Mouse (Mus musculus) midbrain, embryonic 10.5 days (tissue): ENCODE measurements around the gene Pygo2. TPM values are rescaled to one million over a fixed set of nuclear protein-coding genes. Genes with fewer than 3 reads are reported as not detected.

Experiments used
- DNase-seq: peaks from one replicate; pipeline ENCODE4 v3.0.0-alpha.2; 2017; ENCODE audit warnings: low spot score
- H3K27ac ChIP-seq: fragments of 300-500 bp; sonication (generic); replicated peaks from 2 replicates; pipeline ENCODE4 v1.5.1; 2016; ENCODE audit warnings: mild to moderate bottlenecking
- H3K27me3 ChIP-seq: fragments of 300-500 bp; sonication (generic); 2 replicates; pipeline ENCODE4 v1.6.1; 2016; ENCODE audit warnings: low read depth, mild to moderate bottlenecking; ENCODE audit not compliant: poor library complexity, severe bottlenecking
- H3K36me3 ChIP-seq: fragments of 300-500 bp; sonication (generic); 2 replicates; pipeline ENCODE4 v1.6.1; 2016; ENCODE audit warnings: mild to moderate bottlenecking, moderate library complexity
- H3K4me1 ChIP-seq: fragments of 300-500 bp; sonication (generic); 2 replicates; pipeline ENCODE4 v1.6.1; 2016
- H3K4me3 ChIP-seq: fragments of 300-500 bp; sonication (generic); 2 replicates; pipeline ENCODE4 v1.5.1; 2016; ENCODE audit warnings: mild to moderate bottlenecking, moderate library complexity
- H3K9me3 ChIP-seq: fragments of 300-500 bp; sonication (generic); replicated peaks from 2 replicates; pipeline ENCODE4 v1.6.1; 2016; ENCODE audit warnings: mild to moderate bottlenecking
- WGBS: fragments of 180-500 bp; shearing (Covaris S2); methylation state at CpG from one replicate; pipeline ENCODE4 v1.1.7; 2016; 5-methylcytosine and 5-hydroxymethylcytosine counted together
- polyA plus RNA-seq: library from polyadenylated mRNA; unstranded; fragments of >200 nt; fragmentation: Nextera tagmentation; extraction: Ambion mirVana; gene quantifications from 2 replicates; pipeline ENCODE4 v1.2.1, GENCODE M21; 2016

Pygo2 gene
- 41.9 and 43.3 TPM in 2 replicates for polyA plus RNA-seq

DNA sequence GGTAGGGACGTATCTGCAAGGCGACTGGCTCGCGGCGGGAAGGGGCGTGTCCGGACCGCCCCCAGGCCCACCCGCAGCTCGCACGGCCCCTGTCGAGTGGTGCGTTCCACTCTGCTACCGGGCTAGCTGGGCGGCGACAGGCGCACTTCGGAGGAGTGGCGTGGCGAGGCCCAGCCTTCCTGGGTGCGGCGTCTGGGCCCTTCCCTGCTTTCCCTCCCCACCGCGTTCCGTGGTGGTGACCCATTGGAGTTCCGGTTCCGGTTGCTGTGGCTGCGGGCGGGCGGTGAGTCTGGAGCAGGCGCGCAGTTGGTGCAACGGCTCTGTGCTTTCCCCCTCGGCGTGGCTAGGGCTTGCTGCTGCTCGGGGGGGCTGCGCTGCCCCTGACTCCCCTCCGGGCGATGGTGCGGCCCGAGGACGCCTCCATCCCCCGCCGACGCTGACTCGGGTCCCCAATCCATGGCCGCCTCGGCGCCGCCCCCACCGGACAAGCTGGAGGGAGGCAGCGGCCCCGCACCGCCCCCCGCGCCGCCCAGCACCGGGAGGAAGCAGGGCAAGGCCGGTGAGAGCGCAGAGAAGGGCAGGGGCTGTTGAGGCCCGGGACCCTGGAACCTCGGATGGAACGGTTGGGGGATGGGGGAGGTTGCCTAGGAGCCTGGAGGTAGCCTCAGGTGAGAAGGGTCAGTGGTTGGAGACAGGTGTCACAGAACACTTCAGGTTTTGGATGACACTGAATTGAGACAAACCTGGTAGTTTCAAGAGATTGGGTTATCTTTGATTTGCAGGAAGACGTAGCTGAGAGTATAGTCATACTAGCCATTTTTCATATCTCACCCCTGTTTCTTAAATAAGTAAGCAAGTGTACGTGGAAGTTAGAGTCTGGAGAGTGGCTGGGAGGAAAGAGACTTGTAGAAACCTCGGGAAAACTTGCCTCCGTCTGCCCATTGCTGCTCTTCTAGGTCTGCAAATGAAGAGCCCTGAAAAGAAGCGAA lies at the start of gene Pygo2:
Gene Pygo2, plus strand, starts transcription at position 44 of the 989 bp plus-strand sequence.
- Histone ChIP-seq H3K4me3 (peak within 1 kb of the TSS; percentile 95), H3K4me1 (peaks cover 28% of the 10 kb centered on the region), H3K9me3 (no peaks in the 10 kb centered on the region), H3K36me3 (peaks cover 64% of the 10 kb centered on the region), H3K27me3 (no peaks in the 10 kb centered on the region), H3K27ac (peak within 1 kb of the TSS; percentile 94)
- 3% methylated on average over 67 of the region's 68 CpGs for WGBS
- peak; percentile 95 for DNase-seq

DNA sequence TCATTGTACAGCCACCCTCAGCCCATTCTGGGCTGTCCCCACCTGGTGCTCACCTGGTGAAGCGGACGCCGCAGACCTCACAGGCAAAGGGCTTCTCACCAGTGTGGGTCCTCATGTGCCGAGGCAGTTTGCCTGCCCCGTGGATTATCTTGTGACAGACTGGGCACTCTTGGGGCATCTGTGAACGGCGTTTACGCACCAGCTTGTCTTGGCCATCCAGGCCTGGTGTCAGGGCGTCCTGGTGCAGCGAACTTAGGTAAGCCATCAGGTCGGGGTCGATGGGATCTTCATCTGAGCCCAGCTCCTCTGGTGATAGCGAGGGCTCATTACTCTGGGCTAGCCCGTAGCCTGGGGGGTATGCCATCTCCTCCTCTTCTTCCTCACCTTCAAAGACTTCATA lies 49.7 kb upstream of the Pygo2 start:
- DNase-seq = no peak
- WGBS = 95% methylated on average over 14 of the region's 14 CpGs
- Histone ChIP-seq H3K4me3 (no peak overlapping the region), H3K4me1 (peaks cover 39% of the 10 kb centered on the region), H3K9me3 (no peaks in the 10 kb centered on the region), H3K36me3 (no peaks in the 10 kb centered on the region), H3K27me3 (peaks cover 5% of the 10 kb centered on the region), H3K27ac (0 out of 2 replicates have a peak overlapping the region, but pooled peaks have one; percentile 0)

DNA sequence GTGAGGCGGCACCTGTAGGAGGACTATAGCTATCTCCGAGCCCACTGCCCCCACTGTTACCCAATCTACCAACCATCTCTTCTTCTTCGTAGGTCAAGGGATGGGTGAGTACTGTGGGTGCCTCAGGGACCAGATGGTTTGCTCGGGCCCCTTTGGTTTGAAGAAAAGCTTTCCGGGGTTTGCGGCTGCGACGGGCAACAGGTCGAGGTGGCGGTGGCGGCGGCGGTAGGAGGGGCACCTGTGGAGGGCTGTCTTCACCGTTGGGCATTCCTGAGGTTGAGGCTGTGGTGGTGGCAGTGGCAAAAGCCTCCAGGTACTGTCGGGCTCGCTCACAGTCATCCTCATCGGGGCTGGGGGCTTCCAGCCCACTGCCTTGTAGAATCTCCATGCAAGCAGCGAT lies 49.3 kb upstream of the Pygo2 start:
- Histone ChIP-seq H3K27ac (no peak overlapping the region), H3K36me3 (no peaks in the 10 kb centered on the region), H3K27me3 (peaks cover 9% of the 10 kb centered on the region), H3K9me3 (no peaks in the 10 kb centered on the region), H3K4me1 (peaks cover 43% of the 10 kb centered on the region), H3K4me3 (no peak overlapping the region)
- no peak for DNase-seq
- 94% methylated on average over 18 of the region's 18 CpGs for WGBS

DNA sequence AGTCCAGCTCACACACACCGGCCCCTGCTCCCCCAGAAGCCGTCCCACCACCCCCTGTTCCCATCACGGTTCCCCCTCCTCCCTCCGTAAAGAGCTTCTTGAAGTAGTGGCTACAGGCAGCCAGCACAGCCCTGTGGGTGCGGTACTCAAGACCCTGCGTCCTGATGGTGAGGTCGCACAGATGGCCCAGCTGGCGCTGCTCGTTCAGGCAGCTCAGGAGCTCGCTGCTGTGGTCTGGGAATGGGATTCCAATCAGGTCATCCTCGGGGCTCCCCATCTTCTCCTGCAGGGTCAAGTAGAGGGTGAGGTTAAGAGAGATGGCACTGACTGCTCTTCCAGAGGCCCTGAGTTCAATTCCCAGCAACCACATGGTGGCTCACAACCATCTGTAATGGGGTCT lies 48.8 kb upstream of the Pygo2 start:
- WGBS = 87% methylated on average over 11 of the region's 11 CpGs
- no peak for DNase-seq
- peaks cover 44% of the 10 kb centered on the region for H3K4me1 ChIP-seq
- no peak overlapping the region for H3K4me3 ChIP-seq
- H3K27ac ChIP-seq = no peak overlapping the region
- peaks cover 14% of the 10 kb centered on the region for H3K27me3 ChIP-seq
- H3K9me3 ChIP-seq = no peaks in the 10 kb centered on the region
- H3K36me3 ChIP-seq = no peaks in the 10 kb centered on the region

DNA sequence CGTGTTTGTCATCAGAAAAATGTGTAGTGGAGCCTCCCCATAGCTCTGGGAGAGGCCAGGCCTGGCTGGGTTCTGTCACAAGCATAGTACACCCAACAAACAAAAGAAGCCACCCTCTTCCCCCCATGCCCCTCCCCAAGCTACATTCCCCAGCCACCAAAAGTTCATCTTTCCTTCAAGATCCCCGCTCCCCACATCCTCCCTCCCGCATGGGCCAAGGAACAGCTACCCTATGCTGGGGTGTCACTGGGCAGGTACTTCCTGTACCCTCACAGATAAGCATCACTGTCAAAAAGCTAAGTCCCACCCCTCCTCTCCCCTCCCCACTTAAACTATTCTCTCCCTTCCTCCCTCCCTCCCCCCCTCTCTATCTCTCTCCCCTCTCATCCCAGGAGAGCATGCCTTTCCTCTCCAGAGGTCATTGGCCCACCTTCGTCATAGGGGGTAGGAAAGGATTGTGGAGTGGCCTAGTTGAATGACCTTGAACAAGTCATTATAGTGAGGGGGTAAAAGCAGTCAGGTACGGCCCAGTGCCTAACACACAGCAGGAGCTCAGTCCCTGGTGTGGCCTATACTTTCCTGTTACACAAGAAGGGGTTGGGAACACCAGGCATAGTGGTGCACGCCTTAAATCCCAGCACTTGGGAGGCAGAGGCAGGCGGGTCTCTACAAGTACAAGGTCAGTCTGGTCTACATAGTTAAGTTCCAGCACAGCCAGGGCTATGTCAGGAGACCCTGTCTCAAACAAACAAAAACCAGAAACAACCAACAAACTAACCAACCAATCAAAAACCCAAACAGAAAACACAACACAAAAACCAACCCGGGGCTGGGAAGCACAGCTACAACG lies 47.8 kb upstream of the Pygo2 start:
- peaks cover 23% of the 10 kb centered on the region for H3K27me3 ChIP-seq
- no peaks in the 10 kb centered on the region for H3K36me3 ChIP-seq
- DNase-seq = no peak
- WGBS = 91% methylated on average over 9 of the region's 9 CpGs
- no peak overlapping the region for H3K4me3 ChIP-seq
- no peak overlapping the region for H3K27ac ChIP-seq
- H3K4me1 ChIP-seq = peaks cover 52% of the 10 kb centered on the region
- no peaks in the 10 kb centered on the region for H3K9me3 ChIP-seq

DNA sequence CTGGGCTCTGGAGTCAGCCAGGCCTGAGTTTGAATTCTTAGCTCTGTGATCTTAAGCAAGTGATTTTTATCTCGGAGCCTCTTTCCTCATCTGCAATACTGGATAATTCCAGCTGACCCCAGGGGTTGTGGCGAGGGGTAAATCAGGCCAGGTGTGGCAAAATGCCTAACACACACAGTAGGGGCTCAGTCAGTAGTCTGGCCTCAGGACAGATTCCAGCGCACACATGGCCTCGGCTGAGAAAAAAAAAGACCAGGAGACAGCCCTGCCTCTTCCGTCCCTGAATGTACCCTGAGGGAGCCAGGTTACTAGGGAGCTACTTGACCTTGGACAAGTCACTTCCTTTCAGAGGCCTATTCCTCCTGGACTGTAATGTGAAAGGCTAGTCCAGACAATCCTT lies 47.1 kb upstream of the Pygo2 start:
- WGBS = 83% methylated on average over 5 of the region's 5 CpGs

DNA sequence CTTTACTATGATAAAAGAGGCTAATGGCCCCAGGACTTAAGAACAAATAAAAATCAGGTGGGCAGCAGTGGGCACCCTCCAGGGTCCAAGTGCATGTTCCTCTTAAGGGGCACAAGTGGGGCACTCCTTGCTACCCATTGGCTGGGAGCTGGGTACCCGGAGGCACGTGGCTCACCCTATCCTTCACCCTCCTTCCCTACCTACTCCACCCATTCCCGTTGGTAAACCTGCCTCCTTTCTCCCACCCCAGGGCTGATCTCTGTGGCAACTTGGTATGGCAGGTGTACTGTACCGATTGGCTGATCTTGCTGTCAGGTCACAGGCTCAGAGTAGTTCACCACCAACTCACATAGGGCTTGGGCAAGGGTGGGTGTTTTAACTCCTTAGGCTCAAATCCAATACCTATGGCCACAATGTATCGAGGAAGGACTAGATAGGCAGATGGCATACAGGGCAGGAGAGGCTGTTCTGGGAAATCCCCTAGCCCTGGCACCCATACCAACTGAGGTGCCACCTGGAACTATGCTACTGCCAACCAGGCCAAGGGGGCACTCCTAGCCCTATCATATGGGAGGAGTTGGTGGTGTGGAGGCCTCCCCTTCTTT lies 46.3 kb upstream of the Pygo2 start:
- Histone ChIP-seq H3K36me3 (no peaks in the 10 kb centered on the region), H3K9me3 (no peaks in the 10 kb centered on the region), H3K27ac (no peak overlapping the region), H3K4me1 (peaks cover 54% of the 10 kb centered on the region), H3K4me3 (no peak overlapping the region), H3K27me3 (peaks cover 24% of the 10 kb centered on the region)
- 83% methylated on average over 5 of the region's 5 CpGs for WGBS
- DNase-seq = no peak

More for the DNA sequence above, 47.1 kb upstream of the Pygo2 start:
- no peak for DNase-seq
- H3K27ac ChIP-seq = no peak overlapping the region
- H3K4me1 ChIP-seq = peaks cover 55% of the 10 kb centered on the region
- peaks cover 24% of the 10 kb centered on the region for H3K27me3 ChIP-seq
- no peak overlapping the region for H3K4me3 ChIP-seq
- H3K36me3 ChIP-seq = no peaks in the 10 kb centered on the region
- H3K9me3 ChIP-seq = no peaks in the 10 kb centered on the region

DNA sequence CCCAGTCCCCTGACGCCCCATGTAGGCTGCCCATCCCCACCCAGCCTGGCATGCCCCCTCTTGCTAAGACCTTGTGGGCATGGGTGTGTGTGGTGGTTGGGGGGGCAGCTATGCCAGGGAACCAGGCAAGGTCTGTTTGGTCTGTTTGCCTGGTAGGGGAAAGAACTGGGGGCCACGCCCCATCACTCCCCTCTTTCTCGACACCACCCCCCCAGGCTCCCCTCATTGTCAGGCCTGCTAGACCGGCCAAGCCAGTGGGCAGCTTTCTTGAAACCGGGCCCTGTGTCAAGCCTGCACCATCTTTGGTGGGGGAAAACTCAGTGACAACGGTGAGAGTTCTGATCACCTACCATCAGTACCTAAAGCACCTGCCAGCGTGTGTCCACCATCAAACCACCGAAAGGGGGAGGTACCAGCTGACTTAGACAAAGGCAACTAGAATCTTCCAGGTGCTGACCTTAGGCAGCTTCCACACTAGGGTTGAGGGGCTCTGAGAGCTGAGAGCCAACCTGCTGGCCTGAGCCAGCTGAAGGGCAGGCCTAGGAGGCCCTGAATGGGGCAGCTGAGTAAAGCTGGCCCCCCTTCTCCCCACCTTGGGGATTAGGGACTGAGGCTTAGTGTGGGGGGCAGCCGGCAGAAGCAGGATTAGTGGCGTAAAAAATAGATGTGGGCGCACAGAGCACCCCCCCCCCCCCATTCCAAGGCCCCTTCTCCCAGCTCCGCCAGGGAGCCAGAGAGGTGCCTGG lies 45.5 kb upstream of the Pygo2 start:
- peaks cover 47% of the 10 kb centered on the region for H3K4me1 ChIP-seq
- H3K27ac ChIP-seq = peak overlapping the region; percentile 70
- WGBS = 57% methylated on average over 11 of the region's 12 CpGs
- H3K4me3 ChIP-seq = peak overlapping the region; percentile 16; the same call in 1 of the 2 replicates
- no peaks in the 10 kb centered on the region for H3K36me3 ChIP-seq
- no peaks in the 10 kb centered on the region for H3K9me3 ChIP-seq
- no peak for DNase-seq
- peaks cover 27% of the 10 kb centered on the region for H3K27me3 ChIP-seq

DNA sequence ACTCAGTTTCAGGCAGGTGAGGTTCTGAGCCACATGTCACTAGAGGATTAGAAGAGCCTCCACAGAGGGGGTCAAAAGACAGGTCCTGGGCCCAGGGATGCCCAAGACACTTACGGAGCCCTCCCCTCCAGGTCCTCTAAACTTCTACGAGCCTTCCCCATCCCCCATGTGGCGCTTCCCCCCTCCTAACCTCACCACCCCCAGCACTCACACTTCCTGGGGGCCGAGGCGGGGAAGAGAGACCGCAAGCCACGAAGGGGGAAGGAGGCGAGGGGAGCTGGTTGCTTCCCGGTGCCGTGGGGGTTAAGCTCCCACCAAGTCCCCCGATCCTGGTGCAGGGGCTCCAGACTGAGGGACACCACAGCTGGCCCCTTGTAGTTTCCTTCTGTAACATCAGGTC lies 44.6 kb upstream of the Pygo2 start:
- H3K36me3 ChIP-seq = no peaks in the 10 kb centered on the region
- peaks cover 36% of the 10 kb centered on the region for H3K27me3 ChIP-seq
- H3K27ac ChIP-seq = 0 out of 2 replicates have a peak overlapping the region, but pooled peaks have one; percentile 70
- DNase-seq = no peak
- WGBS = 41% methylated on average over 11 of the region's 11 CpGs
- no peaks in the 10 kb centered on the region for H3K9me3 ChIP-seq
- H3K4me3 ChIP-seq = no peak overlapping the region
- peaks cover 48% of the 10 kb centered on the region for H3K4me1 ChIP-seq

DNA sequence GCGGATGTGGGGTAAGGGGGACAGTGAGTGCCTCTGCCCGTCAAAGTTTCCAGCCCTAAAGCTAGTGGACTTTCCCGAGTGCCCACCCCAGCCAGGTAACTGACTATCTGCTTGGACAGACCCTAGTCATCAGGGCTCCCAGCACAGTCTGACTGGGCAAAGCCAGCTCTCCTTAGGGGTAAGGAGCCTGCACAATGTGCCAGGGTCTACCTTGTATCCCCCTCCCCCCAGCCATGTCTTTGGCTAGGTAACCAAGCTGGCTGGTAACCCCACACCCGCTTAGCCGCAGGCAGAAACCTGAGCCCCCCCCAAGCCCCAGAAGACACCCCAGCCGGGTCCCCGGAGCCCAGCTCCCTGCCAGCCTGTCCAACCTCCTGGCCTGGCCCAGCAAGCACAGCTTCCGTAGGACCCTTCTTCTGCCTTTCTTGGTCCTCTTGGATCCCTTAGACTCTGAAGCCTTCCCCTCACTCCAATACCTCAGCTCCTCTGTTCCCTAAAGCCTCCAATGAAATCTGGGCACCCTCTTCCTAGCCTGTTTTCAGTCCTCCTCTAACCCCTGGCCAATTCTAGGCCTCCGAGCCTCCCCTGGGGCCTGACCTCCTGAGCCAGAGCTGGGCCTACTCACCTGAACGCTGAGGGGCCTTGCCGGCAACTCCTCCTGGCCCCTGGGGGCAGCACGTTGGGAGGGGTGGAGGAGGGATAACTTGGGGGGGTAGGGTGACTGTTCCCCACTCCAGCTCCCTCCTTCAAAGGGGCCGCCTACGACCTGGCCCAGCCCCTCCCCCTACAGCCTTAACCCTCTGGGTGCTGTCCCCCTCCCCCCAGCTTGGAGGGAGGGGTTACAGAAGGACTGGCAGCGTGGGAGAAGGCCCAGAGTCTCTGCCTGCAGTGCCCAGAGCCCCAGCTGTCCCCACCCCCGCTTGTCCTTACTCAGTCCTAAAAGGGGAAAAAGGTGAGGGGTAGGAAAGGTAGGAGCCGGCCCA lies 43.3 kb upstream of the Pygo2 start:
- 53% methylated on average over 17 of the region's 17 CpGs for WGBS
- Histone ChIP-seq H3K9me3 (no peaks in the 10 kb centered on the region), H3K4me1 (peaks cover 59% of the 10 kb centered on the region), H3K36me3 (no peaks in the 10 kb centered on the region), H3K4me3 (0 out of 2 replicates have a peak overlapping the region, but pooled peaks have one; percentile 12), H3K27me3 (peaks cover 49% of the 10 kb centered on the region), H3K27ac (peak overlapping the region; percentile 46; the same call in 1 of the 2 replicates)
- no peak for DNase-seq

DNA sequence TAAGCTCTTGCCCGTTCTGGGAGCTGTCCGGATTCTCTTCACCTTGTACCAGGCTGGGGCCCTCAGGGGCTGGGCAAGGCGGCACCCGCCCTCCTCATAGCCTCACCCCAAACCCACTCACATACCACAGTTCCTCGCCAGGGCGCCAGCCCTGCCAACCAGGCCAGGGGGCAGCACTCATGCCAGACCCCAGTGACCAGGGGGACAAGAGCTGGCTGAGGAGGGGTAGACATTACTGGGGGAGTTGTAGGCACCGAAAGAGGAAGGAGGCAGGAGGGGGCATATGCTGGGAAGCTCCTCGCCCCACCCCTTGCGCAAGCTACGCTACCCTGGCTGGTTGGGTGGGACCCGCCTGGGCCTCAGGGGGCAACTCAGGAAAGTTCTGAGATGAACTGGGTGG lies 42.4 kb upstream of the Pygo2 start:
- H3K27me3 ChIP-seq = peaks cover 58% of the 10 kb centered on the region
- 0 out of 2 replicates have a peak overlapping the region, but pooled peaks have one; percentile 46 for H3K27ac ChIP-seq
- peak overlapping the region; percentile 18; the same call in 1 of the 2 replicates for H3K4me3 ChIP-seq
- H3K4me1 ChIP-seq = peaks cover 67% of the 10 kb centered on the region
- H3K36me3 ChIP-seq = no peaks in the 10 kb centered on the region
- no peaks in the 10 kb centered on the region for H3K9me3 ChIP-seq
- DNase-seq = no peak
- 67% methylated on average over 11 of the region's 11 CpGs for WGBS
